Mouse (Mus musculus) megakaryocyte, embryonic 14.5 days (primary cell): ENCODE data around the gene Skida1.

ENCODE experiments used
- FLI1 ChIP-seq: IDR thresholded peaks from 2 replicates; pipeline ENCODE4 v1.6.1; 2012; ENCODE audit warnings: low read length, inconsistent platforms, mixed read lengths
- GATA1 ChIP-seq: IDR thresholded peaks from 3 replicates; pipeline ENCODE4 v1.6.1; 2012; ENCODE audit warnings: mixed read lengths, low read length, inconsistent platforms, borderline replicate concordance

- no peak for TF ChIP-seq GATA1
- TF ChIP-seq FLI1: no peak
Observed at GRCm38 (mm10) chr2:18037491-18037890, 11.4 kb downstream of the Skida1 start, which contains the start of gene A930004D18Rik.
